Mouse (Mus musculus): Measurements from ENCODE around the gene Tanc1.

The Tanc1 gene

DNA sequence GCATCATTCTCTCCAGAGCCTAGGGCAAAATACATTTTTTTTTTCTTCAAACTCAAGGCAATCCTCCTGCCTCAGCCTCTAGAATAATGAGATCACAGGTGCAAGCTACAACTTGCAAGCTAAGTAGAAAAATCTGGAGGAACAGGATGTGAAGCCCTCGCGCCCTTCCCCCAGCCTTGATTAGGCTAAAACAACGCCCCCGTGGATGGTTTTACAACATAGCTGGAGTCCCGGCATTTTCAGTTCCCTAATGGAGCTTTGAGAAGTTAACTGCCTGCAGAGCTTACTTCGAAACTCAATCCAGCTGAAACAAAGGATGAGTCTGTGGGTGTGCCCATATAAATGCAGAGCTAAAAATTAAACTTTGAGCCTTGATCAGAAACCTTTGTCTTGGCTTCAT lies 277.9 kb downstream of the Tanc1 start:
- DNase-seq (ENCODE audit: low read depth), result no peak

All from fibroblast of lung, adult 2 months (primary cell).